Mouse (Mus musculus) 416B (cell line): ENCODE measurements around the gene Stab2.

Experiments used
- DNase-seq: peaks from one replicate; pipeline ENCODE4 v3.0.0; 2011; ENCODE audit warnings: low read depth

The Stab2 gene

DNA sequence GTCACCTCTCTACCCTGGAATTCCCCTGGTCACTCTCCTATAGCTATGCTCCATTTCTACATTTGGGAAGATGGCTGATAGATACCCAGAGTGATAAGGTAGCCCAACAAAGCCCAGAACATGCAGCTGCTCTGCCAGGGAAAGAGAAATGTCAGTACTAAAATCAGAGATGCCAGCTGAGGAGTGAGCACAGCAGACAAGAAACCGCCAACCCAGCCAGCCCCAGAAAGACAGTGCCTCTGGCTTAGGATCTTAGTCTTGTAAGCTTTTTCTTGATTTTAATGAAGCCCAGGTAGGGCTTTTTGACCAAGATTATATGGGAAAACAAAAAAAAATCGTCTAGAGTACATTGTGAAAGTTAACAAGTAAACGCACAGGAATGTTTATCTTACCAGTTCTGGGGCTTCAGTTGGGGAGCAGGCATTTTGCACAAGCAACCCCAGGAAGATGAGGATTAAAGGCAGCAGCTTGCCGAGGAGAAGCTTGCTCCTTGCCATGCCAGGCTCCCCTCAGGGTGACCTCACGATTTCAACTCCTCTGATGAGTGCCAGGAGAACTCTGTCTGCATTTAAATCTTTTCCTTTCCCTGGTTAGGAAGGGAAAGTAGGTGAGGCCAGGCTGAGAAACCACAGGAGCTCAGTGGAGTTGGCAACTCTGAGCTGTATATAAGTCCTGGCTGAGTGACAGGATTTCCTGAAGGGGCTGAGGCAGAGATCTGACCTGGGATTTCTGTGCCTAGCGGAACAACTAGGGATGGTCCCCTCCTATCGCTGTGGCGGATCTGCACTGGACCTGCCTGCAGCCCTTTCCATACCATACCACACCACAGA lies at the start of gene Stab2:
Gene Stab2 (minus strand): TSS at position 641 of the 830 bp plus-strand sequence.
- DNase-seq = no peak

DNA sequence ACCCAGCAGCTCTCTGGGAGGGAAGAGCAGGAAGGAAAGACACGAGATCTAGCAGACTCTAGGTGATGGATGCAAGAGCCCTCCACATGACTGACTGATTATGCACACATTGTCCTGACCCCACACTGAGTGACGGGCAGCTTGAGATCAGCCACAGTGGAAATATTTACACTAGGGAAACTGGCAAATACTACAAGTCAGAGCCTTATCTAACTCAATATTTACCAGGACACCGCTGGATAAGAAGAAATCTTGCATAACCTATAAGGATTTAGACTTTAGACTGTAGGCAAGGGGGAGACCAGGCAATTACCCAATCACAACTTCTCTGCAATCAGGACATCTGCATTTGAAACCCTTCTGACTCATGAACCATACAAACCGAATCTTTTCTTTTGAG lies 43.9 kb upstream of the Stab2 start:
- peak; percentile 1 for DNase-seq

DNA sequence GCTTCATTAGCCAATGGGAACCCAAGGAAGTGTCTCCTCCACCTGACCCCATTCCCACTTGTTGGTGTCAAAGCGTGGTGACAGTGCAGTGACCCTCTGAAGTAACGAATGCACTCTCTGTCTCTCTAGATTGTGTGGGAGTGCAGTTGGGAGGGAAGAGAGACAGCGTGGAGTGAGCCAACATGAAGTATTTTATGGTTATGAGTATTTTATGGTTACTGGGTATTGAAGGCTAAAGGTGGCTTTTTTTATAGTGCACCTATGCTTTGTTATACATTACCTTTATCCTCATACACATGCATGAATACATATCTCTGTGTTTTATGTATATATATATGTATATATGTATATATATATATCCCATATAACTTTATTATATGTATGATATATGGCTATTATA lies 41.4 kb upstream of the Stab2 start:
- no peak for DNase-seq

DNA sequence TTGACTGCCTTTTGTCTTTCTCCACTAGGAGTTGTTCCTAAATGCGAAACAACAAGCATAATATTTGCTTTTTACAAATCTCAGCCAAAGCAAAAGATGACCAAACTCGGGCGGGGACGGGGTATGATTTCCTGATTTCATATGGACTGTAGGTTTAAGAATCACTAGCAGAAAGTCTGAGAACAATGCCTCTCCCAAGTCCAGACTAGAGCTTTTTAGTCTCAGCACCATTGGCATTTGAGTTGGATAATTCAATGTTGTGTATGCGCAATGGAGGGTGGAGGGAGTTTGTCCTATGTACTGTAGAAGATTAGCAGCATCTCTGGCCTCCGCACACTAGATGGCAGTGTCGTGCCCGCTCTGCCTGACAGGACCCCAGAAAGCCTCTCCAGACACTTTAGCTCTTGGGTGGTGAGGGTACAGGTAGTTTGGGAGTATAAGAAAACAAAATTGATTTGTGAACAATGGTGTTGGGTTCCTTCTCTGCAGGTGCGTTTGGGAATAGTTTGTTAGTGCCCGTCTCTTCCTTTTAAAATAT lies 39.2 kb upstream of the Stab2 start:
- peak; percentile 14 for DNase-seq

DNA sequence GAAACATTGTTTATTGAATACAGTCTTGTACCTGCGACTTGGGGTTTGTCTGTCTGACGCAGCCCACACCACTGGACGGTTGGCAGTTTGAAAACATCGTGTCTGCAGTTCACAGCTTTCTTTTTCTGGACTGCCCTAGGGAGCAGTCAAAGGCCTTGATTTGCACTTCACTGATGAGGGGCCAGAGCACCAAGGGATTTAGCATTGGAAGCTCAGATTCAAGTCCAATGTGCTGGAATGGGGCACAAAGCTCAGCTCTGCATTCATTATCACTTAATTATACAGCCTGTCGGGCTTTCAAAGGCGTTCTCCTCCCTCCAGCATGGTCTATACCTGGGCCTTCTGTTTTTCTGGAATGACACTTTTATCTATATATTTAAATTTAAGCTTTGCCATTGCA lies 38.6 kb upstream of the Stab2 start:
- no peak for DNase-seq

DNA sequence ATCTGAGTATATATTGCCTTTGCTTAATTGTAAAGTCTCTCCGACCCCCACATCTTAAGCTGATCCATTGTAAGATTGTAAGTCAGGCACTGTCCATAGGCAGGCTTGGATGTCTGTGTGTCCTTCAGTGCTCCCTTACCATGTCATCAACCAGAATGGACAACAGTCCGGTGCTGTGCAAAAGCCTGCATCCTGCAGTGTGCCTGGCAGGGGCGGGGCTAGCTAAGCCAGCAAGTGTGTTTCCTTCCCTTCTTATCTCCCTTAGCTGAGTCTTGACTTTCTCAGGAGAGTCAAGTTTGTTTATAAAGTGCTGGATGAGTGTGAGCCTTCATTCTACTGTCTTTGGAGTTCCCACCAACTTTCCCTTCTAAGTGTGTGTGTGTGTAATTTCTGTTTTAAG lies 37.4 kb upstream of the Stab2 start:
- no peak for DNase-seq

DNA sequence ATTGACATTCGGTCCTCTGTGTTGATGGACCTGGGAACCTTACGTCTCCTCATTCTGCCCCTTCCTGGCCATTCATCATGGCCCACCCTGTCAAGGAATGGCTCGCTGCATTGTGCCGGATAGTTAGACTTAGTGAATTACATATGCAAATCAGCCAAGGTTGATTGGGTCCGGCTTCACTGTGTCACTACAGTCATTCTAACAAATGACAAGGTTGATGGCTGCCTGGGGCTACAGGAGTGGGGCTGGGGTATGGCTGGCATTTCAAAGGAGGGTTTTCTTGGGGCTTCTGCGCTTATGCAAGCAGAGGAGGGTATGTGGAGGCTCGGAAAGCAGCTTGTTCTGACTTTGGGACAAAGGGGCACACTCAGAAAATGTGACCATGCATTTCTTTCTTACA lies 33.4 kb upstream of the Stab2 start:
- no peak for DNase-seq

DNA sequence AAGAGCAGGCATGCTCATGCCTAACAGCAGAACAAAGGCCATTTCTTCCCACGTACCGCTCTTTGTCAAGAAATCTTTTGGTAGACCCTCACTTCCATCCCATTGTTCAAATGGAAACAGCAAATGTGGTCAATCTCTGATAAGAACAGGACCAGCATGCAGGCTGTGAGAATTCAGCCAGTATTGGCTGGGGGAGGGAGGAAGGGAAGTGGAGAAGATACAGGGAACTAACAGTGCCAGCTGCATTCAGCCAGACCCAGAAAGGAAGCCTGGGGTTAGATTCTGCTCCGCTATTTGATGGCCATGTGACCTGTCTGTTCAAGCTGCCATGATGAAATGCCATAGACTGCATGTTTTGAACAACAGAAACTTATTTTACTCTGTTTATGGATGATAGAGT lies 32.0 kb upstream of the Stab2 start:
- no peak for DNase-seq

DNA sequence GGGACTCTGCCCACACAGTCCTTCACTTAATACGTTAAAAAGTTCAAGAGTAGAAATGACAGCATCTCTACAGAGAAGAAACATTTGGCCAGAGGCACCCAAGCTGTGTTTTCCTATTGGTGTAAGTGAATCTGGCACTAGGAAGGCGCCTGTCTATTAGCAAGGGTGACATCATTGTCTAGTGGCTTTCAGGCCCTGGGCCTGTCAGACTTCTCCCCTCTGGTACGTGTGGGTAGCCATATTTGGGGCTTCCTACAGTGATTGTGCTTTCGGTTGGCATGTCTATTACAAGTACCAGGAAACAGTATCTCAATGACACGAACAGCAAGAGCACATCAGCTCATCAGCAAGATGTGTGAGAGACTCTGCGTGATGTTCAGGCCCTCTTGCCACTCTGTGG lies 31.5 kb upstream of the Stab2 start:
- no peak for DNase-seq

DNA sequence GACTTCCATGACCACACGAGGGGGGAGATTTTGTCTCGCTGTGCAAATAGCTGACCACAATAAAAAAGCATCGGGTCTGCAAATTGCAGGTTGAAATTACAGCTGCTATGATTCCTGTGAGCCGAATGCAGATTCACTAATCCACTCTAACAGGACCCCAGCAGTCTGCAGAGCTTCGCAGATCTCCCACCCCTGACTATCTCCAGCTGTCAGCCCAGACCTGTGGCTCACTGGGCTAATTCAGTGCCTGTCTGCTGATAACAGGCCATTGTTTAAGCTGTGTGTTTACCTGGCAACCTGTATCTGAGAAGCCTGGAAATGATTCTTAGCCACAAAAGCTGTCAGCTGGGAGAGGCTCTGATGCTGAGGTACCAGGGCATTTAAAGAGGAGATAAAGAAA lies 29.2 kb upstream of the Stab2 start:
- no peak for DNase-seq

DNA sequence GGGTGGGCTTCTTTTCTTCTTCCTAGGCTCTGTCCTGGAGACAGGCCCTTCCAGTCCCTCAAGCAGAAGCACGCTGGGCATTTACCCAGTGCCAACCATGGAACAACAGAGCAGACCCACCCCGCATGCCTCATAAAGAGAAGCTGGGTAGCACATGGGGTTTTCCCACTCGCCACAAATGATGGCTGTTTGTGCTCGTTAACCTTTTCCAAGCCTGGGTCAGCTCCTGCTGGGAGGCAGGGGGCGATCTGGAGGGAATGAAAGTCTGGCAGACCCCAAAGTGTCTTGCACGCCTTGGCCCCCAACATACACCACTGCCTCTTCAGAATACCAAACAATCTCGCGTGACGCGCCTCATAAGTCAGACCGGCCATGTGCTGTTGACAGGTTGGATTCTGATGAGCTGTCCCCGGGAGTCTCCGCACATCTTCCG lies 28.5 kb upstream of the Stab2 start:
- no peak for DNase-seq

DNA sequence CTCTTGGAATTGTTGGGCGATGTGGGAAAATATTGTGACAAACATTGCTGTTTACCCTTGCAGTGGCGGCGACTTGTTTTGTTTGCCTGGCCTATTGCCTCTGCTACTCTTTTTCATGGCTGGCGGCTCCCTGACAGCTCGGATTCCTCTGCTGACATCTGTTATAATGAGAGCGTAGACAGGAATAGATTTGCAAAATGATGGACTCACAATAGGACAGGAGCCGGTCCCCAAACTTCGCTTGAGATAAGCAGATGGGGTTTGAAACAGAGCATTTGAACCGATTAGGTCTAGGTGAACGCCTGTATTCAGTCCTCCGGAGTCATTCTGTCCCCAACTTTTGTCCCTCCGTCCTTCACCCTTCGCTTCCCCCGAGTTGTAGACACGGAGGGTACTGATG lies 28.0 kb upstream of the Stab2 start:
- DNase-seq = no peak

DNA sequence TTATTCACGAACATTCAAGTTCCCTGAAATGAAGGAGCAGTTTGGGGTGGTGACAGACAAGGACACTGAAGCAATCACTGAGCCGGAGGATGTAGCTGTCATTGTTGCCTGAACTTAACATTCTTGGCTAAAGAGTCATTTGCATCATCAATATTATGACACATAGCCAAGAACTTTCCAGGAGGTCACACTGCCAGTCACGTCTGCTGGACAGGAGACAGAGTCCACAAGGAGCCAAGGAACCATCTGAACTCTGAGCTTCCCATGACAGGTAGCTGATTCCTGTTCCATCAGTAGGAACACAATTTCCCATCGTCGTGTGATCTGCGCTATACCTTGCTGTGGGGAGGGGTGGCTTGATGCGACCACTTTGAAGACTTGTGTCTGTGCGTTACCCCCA lies 24.9 kb upstream of the Stab2 start:
- no peak for DNase-seq

DNA sequence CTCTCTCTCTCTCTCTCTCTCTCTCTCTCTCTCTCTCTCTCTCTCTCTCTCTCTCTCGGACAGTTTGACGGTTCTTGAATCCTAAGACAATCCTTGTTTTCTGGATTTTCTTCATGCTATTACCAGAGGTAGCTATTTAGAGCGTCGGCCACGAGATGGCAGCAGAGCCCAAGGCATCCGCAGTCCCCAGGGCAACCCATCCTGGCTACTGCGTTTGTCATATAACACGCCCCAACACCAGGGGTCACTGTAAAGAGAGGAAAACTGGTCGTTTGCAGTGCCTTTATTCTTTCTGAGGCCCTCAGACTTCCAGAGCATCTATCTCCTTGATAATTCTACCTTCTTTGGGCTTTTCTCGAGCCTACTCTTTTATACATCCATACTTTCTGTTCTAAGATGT lies 17.1 kb upstream of the Stab2 start:
- peak; percentile 81 for DNase-seq

DNA sequence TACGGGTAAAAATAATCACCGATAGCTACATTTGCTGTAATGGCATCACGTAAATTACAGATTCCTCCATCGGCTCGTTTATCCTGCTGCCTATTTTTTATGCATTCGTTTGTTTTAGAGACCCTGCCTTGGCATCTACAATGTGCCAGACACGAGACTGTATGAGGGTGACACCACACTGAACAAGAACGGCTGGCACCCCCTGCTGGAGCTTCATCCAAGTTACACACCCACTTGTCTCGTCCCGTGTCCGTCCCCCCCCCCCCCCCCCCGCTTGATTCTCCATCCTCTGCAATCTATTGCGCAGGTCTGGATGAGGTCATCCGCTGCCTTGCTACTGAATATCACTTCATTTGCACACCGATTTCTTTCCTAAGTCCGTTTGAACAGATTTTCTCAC lies 12.9 kb upstream of the Stab2 start:
- peak; percentile 21 for DNase-seq

DNA sequence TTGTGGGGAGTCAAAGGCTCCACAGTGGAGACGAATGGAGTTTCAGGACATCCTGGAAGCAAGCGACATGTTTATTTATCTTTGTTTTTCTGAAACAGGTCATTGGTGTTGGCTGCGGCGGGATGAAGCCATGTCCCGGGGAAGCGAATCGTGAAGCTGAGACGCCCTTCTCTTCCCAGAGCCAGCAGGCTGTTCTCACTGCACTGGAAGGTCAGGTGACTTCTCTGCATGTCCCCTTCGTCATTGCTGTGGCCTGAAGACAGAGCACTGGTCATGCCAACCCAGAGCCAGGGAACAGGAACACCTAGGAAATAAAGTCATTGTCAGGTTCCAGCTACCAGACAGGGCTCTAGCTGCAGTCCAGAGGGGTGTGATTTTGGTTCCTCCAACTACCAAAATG lies 11.1 kb upstream of the Stab2 start:
- no peak for DNase-seq

DNA sequence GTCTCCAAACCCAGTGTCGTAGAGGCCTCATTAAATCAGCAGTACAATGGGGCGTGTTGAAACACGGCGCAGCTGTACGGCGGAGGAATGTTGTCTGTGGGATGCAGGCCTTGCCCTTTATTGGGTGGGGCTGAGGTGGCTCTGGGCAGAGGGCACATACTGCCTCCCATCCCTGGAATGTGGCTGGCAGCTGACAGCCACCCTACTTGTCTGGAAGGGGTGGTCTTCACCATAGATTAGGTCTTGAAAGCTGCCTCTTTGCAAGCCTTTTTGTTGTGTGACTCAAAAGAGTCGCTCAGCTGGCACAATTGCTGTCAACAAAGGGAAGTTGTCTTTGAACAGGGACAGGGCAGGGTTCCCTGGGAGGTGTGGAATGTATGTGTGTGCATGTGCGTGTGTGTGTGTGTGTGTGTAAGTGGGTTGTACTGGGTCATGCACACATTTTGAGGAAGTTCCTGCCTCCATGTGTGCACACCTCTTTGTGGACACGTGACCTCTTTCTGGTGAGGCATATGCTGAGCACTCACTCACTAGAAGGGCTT lies 8.4 kb upstream of the Stab2 start:
- DNase-seq = peak; percentile 3

DNA sequence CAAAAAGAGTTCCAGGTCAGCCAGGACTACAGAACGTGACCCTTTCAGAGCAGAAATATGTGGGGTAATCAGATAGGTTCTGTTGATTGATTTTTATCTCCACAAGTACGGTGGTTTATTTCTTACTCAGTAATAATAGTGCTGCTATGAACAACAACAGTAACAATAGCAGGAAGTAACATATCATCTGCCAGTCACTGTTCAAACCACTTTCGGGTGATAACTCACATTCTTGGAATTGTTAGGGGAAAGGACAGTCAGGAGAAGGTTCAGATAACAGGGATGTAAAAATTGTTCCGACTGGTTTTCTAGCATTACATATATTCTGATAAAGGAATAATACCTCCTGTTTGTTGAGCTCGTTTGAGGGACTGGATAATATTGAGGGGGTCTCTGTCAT lies 7.6 kb upstream of the Stab2 start:
- DNase-seq = no peak

DNA sequence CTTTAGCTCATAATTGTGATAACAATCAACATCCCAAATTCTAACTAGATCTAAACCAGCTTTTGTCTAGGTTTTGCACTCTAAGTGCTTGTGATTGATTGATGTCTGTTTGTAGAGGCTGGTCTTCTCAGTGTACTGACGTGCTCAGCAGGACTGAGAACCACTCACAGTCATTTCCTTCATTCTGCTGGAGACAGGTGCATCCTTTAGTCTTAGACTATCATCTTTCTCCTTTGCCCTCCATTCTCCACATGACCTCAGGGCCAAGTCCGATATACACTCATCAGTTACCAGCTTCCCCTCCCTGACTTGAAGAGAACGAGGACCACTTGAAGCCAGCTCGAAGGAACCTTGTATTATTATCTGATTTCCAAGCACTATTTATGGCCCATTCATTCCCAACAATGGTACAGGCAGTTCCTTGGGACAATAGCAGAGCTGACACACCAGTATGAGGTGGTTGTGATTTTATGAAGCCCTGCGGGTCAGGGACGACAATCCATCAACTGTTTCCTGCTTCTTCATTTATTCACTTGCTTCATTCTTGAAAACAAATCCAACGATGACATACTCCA lies 6.7 kb upstream of the Stab2 start:
- DNase-seq = no peak

DNA sequence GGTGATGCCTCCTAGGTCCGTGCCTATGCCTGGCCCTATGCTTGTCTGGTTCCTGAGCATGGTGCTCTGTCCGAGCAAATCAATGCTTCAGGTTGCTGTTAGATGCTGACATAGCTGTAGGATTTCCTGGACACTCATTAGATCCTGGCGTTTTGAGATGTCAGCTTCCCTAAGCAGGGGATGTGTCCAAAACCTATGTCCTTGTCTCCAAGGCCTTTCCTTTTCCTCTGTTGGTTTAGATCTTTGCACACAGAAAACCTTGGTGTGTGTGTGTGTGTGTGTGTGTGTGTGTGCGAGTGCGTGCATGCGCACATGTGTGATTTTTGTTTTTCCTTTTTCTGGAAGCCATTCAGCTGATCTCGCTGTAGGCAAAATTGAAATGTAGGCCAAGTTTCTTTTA lies 4.3 kb upstream of the Stab2 start:
- DNase-seq = no peak

DNA sequence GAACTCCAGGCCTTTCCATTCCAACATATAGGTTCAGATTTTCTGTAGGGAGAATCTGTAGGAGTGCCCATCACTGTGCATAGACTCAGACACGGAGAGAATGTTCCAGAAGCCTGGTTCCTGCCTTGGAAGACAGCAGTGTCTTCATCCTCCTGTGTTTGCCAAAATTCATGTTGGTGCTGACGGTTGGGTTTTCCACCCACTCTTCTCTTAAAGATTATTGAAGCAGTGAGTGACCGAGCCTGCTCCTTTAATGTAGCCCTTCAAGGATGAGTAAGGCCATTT lies 332 bp upstream of the Stab2 start:
- DNase-seq = no peak

DNA sequence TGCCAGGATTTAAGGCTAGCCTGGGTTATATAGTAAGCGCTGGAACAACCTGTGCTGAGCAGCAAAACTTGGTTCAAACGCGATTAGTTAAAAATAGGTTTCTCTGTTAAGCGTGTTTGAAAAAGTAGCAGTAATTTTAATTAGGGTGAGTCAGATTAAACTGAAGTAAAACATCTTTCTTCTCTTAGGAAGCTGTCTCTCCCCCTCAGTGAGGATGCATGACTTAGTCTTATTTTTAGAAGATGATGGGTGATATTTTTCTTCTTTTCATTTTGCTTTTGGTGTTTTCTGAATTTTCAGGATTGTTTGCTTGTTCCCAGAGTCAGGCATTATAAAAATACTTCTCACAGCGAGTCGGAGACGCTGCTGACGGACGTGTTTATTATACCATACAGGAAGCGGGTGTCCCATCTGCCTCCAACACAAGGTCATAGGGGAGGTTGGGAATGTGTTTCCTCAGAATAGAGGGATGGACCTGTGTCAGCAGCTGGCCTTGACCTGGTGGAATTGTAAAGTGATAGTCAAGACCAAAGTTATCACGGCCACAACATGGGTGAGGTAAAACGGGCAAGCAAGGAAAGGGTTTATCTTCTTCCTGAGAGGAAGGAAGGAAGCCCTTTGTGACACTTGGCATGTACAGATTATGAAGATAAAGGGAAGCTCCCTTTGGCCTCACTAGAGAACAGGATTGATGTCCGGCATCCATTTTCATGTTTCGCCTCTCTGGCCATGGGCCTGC lies 15.4 kb downstream of the Stab2 start:
- no peak for DNase-seq

DNA sequence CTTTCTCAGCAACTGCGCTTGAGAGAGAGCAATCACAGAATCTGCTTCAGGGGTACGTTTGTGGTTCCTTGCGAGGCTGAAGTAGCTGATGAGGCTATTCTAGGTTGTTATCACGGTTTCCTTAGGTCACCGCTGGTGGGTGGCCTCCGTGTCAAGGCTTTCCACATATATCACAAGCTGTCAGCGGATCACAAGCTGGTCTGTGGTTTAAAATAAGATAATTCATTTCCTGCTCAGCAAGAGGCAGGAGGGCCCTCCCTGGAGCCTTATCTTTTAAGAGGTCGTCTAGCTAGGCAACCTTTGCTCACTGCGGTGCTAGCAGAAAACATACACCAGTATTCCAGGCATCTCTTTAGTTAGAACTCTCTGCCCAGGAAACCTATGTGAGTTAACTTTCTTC lies 17.2 kb downstream of the Stab2 start:
- peak; percentile 79 for DNase-seq
